7 mouse cellular contexts compared by ENCODE assay signal in genomic region chr1:72823751-72824706, GRCm38 (mm10). TPM values are rescaled to one million over a fixed set of nuclear protein-coding genes. Genes with fewer than 3 reads are reported as not detected.
A peak's percentile ranks its signal among the peaks of the same experiment; 100 is the strongest.
DNase-seq lines count a peak whose midpoint lies in the region; ATAC-seq and TF ChIP-seq lines count a peak whose summit lies in the region.

Gene Igfbp2, plus strand, starts transcription at chr1:72824503.

- no peaks in the 10 kb centered on the region for H3K9me3 ChIP-seq in limb, embryonic 12.5 days
- no peaks in the 10 kb centered on the region for H3K9me3 ChIP-seq in neural tube, embryonic 11.5 days (ENCODE audit: control insufficient read depth, low read length)

- peak within 1 kb of the TSS; percentile 76 for H3K9ac ChIP-seq in limb, embryonic 12.5 days (replicated peaks)
- peak within 1 kb of the TSS; percentile 85 for H3K9ac ChIP-seq in neural tube, embryonic 11.5 days (ENCODE audit: low read length)

- H3K27ac ChIP-seq in embryonic fibroblast, embryonic 13.5 days (ENCODE audit: insufficient read depth, low read length), result no peak within 1 kb of the TSS
- peak within 1 kb of the TSS; percentile 85 for H3K27ac ChIP-seq in limb, embryonic 12.5 days
- H3K27ac ChIP-seq in neural tube, embryonic 11.5 days (ENCODE audit: low read depth, low read length), result peak within 1 kb of the TSS; percentile 80

- no peaks in the 10 kb centered on the region for H3K36me3 ChIP-seq in limb, embryonic 12.5 days
- H3K36me3 ChIP-seq in neural tube, embryonic 11.5 days (ENCODE audit: control insufficient read depth, insufficient read depth, low read length), result no peaks in the 10 kb centered on the region

- under 1% methylated on average over 50 of the region's 58 CpGs for WGBS in limb, embryonic 12.5 days
- WGBS in neural tube, embryonic 11.5 days, result under 1% methylated on average over 50 of the region's 58 CpGs

- TF ChIP-seq POLR2A in embryonic fibroblast, embryonic 13.5 days (IDR thresholded peaks at IDR 0.05; ENCODE audit: low read depth, low read length), result peak; percentile 83

- H3K4me3 ChIP-seq in embryonic fibroblast, embryonic 13.5 days (ENCODE audit: insufficient read depth, low read length), result peak within 1 kb of the TSS; percentile 34
- H3K4me3 ChIP-seq in limb, embryonic 12.5 days (replicated peaks), result peak within 1 kb of the TSS; percentile 80
- H3K4me3 ChIP-seq in neural tube, embryonic 11.5 days (ENCODE audit: low read depth, low read length), result peak within 1 kb of the TSS; percentile 84

- TF ChIP-seq CTCF in embryonic fibroblast, embryonic 13.5 days (IDR thresholded peaks at IDR 0.05; ENCODE audit: borderline replicate concordance, insufficient read depth, low read length), result no peak

- DNase-seq in ES-CJ7 (ENCODE audit: low read depth, low spot score) (peak; percentile 97), R1 (ENCODE audit: low read depth, low spot score) (peak; percentile 97)
- DNase-seq in kidney, adult 11 months, result peak; percentile 6
- DNase-seq in neural tube, embryonic 11.5 days (ENCODE audit: low spot score), result peak; percentile 79
- DNase-seq in spleen, postnatal 4 days (ENCODE audit: low spot score in 2 of 2), result no peak

- peak within 1 kb of the TSS; percentile 97 for H3K4me2 ChIP-seq in limb, embryonic 12.5 days
- H3K4me2 ChIP-seq in neural tube, embryonic 11.5 days (ENCODE audit: low read depth), result peak within 1 kb of the TSS; percentile 94

- peak; percentile 66 for ATAC-seq in limb, embryonic 12.5 days (ENCODE audit: insufficient number of reproducible peaks, insufficient read depth, low FRiP score, low TSS enrichment, low read depth)
- ATAC-seq in neural tube, embryonic 11.5 days (ENCODE audit: insufficient read depth, low FRiP score, low TSS enrichment), result peak; percentile 71

- H3K4me1 ChIP-seq in embryonic fibroblast, embryonic 13.5 days (ENCODE audit: control insufficient read depth, insufficient read depth, low read length), result no peaks in the 10 kb centered on the region
- peaks cover 33% of the 10 kb centered on the region for H3K4me1 ChIP-seq in limb, embryonic 12.5 days (replicated peaks)
- H3K4me1 ChIP-seq in neural tube, embryonic 11.5 days (ENCODE audit: control insufficient read depth, insufficient read depth, low read length), result peaks cover 17% of the 10 kb centered on the region

- H3K27me3 ChIP-seq in limb, embryonic 12.5 days, result no peaks in the 10 kb centered on the region; the same call in 1 of the 2 replicates
- no peaks in the 10 kb centered on the region for H3K27me3 ChIP-seq in neural tube, embryonic 11.5 days (ENCODE audit: control insufficient read depth, insufficient read depth, low read length)

RNA-seq across cellular contexts. Expression of gene Igfbp2, which starts in this region (rescaled TPM):
- polyA plus RNA-seq in embryonic fibroblast, embryonic 13.5 days (2011; ENCODE audit: insufficient read length, low read depth, missing spikeins), result 331 and 641 TPM in 2 replicates
- 319 and 323 TPM in 2 replicates for polyA plus RNA-seq in limb, embryonic 12.5 days (2016; fragmentation: Nextera tagmentation; extraction: Ambion mirVana)
- 403 and 422 TPM in 2 replicates for polyA plus RNA-seq in neural tube, embryonic 11.5 days (2014; fragmentation: Nextera tagmentation; extraction: Ambion mirVana)

Comparison
In these comparisons a context has a peak if more than half of its experiments do, and no peak if none do; other contexts are left out.
1. DNase-seq: peak in ES-CJ7 (single experiment), R1 (single experiment), kidney, adult 11 months (single experiment) and neural tube, embryonic 11.5 days (single experiment); none in spleen, postnatal 4 days (0 of 2).
2. H3K4me3 ChIP-seq: peak in every context shown above with its lines; median percentile 84 in neural tube, embryonic 11.5 days; 80 in limb, embryonic 12.5 days; 34 in embryonic fibroblast, embryonic 13.5 days.